Mouse (Mus musculus) liver, embryonic 15.5 days (tissue): Measurements from ENCODE around the gene Klra2. TPM values are rescaled to one million over a fixed set of nuclear protein-coding genes. Genes with fewer than 3 reads are reported as not detected.

Source experiments
- ATAC-seq: fragments of 200-750 bp; cut with Nextera tagmentation; 2 replicates; pipeline ENCODE4 v1.8.0; 2017; ENCODE audit warnings: moderate number of reproducible peaks, mild to moderate bottlenecking, moderate library complexity; ENCODE audit not compliant: insufficient read depth
- H3K27ac ChIP-seq: fragments of 300-500 bp; sonication (generic); replicated peaks from 2 replicates; pipeline ENCODE4 v1.5.1; 2015; ENCODE audit warnings: mild to moderate bottlenecking, inconsistent platforms
- H3K27me3 ChIP-seq: fragments of 300-500 bp; sonication (generic); 2 replicates; pipeline ENCODE4 v1.6.1; 2015; ENCODE audit warnings: mild to moderate bottlenecking, inconsistent platforms
- H3K36me3 ChIP-seq: fragments of 300-500 bp; sonication (generic); replicated peaks from 2 replicates; pipeline ENCODE4 v1.6.1; 2015; ENCODE audit warnings: moderate library complexity, mild to moderate bottlenecking, inconsistent platforms
- H3K4me1 ChIP-seq: fragments of 300-500 bp; sonication (generic); replicated peaks from 2 replicates; pipeline ENCODE4 v1.6.1; 2015; ENCODE audit warnings: inconsistent platforms
- H3K4me2 ChIP-seq: fragments of 300-500 bp; sonication (generic); 2 replicates; pipeline ENCODE4 v1.6.1; 2015; ENCODE audit warnings: moderate library complexity, mild to moderate bottlenecking, inconsistent platforms
- H3K4me3 ChIP-seq: fragments of 300-500 bp; sonication (generic); replicated peaks from 2 replicates; pipeline ENCODE4 v1.5.1; 2015; ENCODE audit warnings: mild to moderate bottlenecking, inconsistent platforms
- H3K9ac ChIP-seq: fragments of 300-500 bp; sonication (generic); 2 replicates; pipeline ENCODE4 v1.6.1; 2015; ENCODE audit warnings: moderate library complexity, mild to moderate bottlenecking, inconsistent platforms
- H3K9me3 ChIP-seq: fragments of 300-500 bp; sonication (generic); replicated peaks from 2 replicates; pipeline ENCODE4 v1.6.1; 2016; ENCODE audit warnings: inconsistent platforms
- WGBS: fragments of 180-500 bp; shearing (Covaris S2); methylation state at CpG from one replicate; pipeline ENCODE4 v1.1.7; 2015; ENCODE audit warnings: mixed read lengths; ENCODE audit not compliant: insufficient replicate concordance; 5-methylcytosine and 5-hydroxymethylcytosine counted together
- polyA plus RNA-seq: library from polyadenylated mRNA; unstranded; fragments of >200 nt; fragmentation: Nextera tagmentation; extraction: Ambion mirVana; gene quantifications from 2 replicates; pipeline ENCODE4 v1.2.1, GENCODE M21; 2015

Klra2 gene
- polyA plus RNA-seq, 1 experiment from 2014 or later: 0.86 TPM

GRCm38 (mm10) chr6:131264175-131264574 lies 17.0 kb upstream of the Klra2 start:
- Histone ChIP-seq H3K27me3 (no peaks in the 10 kb centered on the region), H3K4me2 (no peak overlapping the region), H3K27ac (no peak overlapping the region), H3K36me3 (no peaks in the 10 kb centered on the region), H3K9me3 (no peaks in the 10 kb centered on the region), H3K4me1 (no peaks in the 10 kb centered on the region), H3K9ac (no peak overlapping the region), H3K4me3 (no peak overlapping the region)
- ATAC-seq: no peak
- WGBS: 65% methylated on average over 5 of the region's 5 CpGs

GRCm38 (mm10) chr6:131262778-131263177 lies 15.6 kb upstream of the Klra2 start:
- no peak for ATAC-seq
- H3K9ac ChIP-seq: no peak overlapping the region
- H3K9me3 ChIP-seq: no peaks in the 10 kb centered on the region
- H3K4me3 ChIP-seq: no peak overlapping the region
- H3K27me3 ChIP-seq: no peaks in the 10 kb centered on the region
- 29% methylated on average over 3 of the region's 3 CpGs for WGBS
- no peak overlapping the region for H3K4me2 ChIP-seq
- H3K36me3 ChIP-seq: no peaks in the 10 kb centered on the region
- no peak overlapping the region for H3K27ac ChIP-seq
- no peaks in the 10 kb centered on the region for H3K4me1 ChIP-seq

DNA sequence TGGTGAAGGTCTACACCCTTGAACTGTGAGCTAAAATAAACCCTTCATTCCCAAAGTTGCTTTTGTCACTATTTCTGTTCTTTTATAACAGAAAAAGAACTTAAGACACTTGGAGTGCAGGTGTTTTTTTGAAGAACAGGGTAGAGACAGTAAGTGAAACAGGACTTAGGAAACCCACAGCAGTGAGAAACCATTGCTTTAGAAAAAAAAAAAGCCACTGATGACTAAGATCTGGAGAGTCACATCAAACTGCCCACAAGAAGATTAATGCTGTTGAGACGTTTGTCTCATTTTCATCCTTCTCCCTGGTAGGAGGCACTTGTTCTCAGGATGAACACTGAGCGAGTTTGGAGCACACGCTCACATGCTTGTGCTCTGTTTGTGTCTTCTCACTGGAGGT lies 14.8 kb upstream of the Klra2 start:
- Histone ChIP-seq H3K27me3 (no peaks in the 10 kb centered on the region), H3K9me3 (no peaks in the 10 kb centered on the region), H3K4me1 (no peaks in the 10 kb centered on the region), H3K4me3 (no peak overlapping the region), H3K36me3 (no peaks in the 10 kb centered on the region), H3K27ac (no peak overlapping the region), H3K4me2 (no peak overlapping the region), H3K9ac (no peak overlapping the region)
- ATAC-seq: no peak
- 55% methylated on average over 3 of the region's 3 CpGs for WGBS

DNA sequence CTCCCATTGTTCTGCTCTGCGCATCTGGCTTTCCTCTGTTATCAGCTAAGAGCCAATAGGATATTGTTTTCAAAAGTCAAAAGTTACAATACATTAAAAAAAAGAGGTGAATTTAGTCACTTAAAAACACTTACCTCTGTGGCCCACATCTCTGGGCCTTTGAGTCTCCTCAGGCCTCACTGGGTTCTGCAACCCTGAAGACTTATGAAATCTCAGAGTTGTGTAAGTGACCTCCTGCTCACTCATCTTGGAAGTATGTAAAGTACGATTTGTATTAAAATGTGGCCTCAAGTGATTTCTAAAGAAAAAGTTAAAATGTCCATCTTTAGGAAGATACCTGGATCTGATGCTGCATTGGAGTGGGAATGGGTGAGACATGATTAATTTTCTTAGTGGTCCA lies 2.1 kb downstream of the Klra2 start:
- Histone ChIP-seq H3K4me2 (no peak overlapping the region), H3K27me3 (no peaks in the 10 kb centered on the region), H3K9me3 (no peaks in the 10 kb centered on the region), H3K9ac (no peak overlapping the region), H3K4me3 (no peak overlapping the region), H3K4me1 (no peaks in the 10 kb centered on the region), H3K36me3 (no peaks in the 10 kb centered on the region), H3K27ac (no peak overlapping the region)
- WGBS: 45% methylated on average over 2 of the region's 2 CpGs
- ATAC-seq: no peak

Other genes with a start within 250 kb of the Klra2 start
- 17.8 and 23.5 TPM in 2 replicates for gene Magohb, start 45.9 kb upstream of the Klra2 start, polyA plus RNA-seq
- gene Styk1, start 106.2 kb upstream of the Klra2 start, polyA plus RNA-seq: 0.89 and 0.90 TPM in 2 replicates
- 55.6 and 57.5 TPM in 2 replicates for gene Ybx3, start 141.1 kb upstream of the Klra2 start, polyA plus RNA-seq
- not detected in 2 replicates for gene 5430401F13Rik, start 239.0 kb upstream of the Klra2 start, polyA plus RNA-seq
- not detected in 2 replicates for gene Gm6619, start 239.0 kb upstream of the Klra2 start, polyA plus RNA-seq